Mouse (Mus musculus): ENCODE data around the gene Lrrc56. TPM values are rescaled to one million over a fixed set of nuclear protein-coding genes. Genes with fewer than 3 reads are reported as not detected.

Gene Lrrc56
- total RNA-seq, 2 experiments from 2014 or later, result 8.8 to 9.9 TPM

DNA sequence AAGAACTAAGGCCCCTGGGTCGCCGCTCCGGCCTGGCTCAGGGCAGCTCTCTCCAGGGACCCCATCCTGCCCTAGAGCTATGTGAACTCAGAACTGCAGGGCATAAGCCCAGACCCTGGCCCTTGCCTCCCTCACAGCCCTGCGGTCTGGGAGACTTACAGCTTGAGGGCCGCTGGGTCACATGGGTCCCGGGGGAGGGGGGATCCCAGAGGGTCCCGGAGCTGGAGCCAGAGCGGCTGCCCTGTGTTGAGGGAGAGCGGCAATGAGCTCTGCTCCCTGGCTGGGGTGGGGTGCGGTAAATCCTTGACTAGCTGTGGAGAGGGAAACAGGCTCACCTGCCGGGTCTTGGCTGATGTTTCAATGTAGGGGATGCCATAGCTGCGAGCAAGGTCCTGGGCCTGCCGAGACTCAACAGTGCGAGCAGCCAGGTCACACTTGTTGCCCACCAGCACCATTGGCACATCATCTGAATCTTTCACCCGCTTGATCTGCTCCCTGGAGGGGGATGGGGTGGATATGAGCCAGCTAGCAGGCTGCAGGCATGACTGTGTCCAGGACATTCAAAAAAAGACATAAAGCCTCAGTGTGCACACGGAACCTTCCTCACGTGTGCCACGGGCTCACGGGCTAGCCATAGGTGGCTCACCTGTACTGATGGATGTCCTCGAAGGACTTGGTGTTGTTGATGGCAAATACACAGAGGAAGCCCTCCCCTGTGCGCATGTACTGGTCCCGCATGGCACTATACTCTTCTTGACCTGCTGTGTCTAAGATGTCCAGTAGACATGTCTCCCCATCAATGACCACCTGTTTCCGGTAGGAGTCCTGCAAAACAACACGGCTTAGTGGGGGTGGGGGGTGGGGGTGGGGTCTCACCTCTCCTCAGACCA is 1.9 kb upstream of the Lrrc56 start:
- DNase-seq (ENCODE audit: low spot score in 2 of 2), result no peak

GRCm38 (mm10) chr7:141192776-141193347 is 1.1 kb upstream of the Lrrc56 start:
- DNase-seq (ENCODE audit: low spot score in 2 of 2), result no peak

DNA sequence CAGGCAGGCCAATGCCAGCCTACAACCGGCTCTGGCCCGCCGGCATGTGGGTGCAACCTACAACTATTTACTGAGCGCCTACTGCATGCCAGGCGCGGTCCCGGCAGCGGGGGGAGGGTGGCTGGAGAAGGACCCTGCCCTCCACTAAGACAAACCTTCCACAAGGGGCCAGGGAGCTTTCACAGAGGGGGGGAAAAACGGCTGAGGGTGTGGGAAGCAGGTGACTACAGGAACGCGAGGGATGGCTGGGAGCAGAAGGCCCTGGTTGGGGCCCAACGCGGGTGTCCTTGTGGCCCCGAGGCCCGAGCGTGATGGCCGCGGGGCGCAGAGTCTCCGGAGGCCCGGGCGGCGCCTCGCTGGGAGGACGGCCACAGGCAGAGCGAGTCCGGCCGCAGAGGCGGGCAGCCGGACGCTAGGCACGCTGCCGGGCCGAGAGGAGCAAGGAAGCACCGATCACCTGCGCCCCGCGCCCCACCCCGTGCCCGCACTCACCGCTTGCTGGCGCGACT is 555 bp upstream of the Lrrc56 start:
- no peak for DNase-seq (ENCODE audit: low spot score in 2 of 2)

DNA sequence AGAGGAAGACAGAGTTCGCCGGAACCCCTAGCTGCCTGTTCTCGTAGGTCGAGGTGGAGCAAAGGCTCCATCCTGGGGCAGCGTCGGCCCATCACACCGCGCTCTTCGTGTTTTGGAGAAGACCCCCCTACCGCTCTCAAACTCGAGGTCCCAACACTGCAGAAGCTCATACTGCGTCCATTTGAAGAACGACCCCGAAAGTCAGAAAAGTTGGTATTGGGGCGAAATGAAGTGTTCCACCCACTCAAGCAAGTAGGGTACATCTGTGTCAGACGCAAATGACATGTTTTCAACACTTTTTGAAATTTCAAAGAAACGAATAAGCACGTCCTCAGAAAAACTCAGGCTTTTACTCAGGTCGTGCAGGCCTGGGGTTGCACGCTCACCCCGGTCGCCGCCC is 452 bp downstream of the Lrrc56 start:
- no peak for DNase-seq (ENCODE audit: low spot score in 2 of 2)

DNA sequence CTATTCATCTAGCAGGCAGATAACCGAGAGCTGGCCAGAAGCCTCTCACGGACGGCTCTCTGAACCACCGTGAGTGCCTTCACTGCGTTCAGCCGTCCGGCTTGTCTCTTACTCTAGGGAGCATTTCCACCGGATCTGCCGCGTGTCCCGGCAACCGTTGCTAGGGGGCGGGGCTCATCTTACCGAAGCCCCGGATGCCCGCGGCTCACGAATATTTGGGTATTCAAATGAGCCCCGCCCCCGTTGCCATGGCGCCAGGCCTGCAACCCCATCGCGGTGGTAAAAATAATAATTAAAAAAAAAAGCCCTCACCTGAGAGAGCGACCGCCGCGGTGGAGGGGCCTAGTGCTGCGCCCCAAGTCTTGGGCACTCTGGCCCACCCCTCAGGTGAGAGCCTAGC is 873 bp downstream of the Lrrc56 start:
- DNase-seq (ENCODE audit: low spot score in 2 of 2), result peak; percentile 75 to 86

DNA sequence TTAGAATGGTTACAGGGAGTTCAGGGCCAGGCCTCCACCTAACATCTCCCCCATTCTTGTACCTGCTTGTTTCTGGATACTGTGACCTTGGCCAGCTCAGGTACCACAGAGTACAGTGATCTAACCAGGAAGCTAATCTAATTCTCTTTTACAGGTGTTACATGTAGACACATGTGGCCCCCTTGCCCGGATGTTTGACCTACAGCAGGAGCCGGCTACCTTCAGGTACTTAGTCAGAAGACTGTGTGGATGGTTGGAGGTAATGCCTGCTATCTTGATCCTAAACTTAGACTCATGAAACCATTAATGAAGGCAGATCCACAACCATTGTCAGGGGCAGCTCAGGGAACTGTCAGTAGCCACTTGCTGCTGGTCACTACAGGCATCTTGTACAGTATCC is 1.8 kb downstream of the Lrrc56 start:
- DNase-seq (ENCODE audit: low spot score in 2 of 2), result no peak

DNA sequence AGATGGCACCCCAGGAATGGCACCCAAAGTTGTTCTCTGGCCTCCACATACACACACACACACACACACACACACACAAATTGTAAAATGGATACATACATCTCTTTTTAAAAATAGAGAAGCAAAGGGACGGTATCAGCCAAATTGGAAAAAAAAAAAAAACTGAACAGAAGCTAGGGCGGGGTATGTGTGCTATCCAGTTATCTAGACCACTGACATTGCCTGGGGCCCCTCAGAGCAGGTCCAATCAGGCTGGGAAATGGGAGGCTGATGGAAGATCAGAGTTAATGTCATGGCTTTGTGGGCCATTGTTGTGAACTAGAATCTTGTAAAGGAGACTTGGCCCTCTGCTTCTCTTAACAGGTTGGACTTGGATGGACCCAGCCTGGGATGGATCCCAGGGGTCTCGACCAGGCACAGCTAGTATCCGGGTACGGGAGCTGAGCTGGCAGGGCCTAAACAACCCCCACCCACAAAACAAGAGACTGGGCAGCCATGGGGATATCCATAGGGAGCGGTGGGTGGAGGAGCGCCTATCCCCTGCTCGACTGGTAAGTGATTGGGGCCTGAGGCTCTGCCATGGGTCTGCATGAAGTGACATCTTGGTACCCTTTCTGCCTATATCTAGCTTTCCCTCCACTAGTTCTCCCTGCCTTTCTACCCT is 2.8 kb downstream of the Lrrc56 start:
- DNase-seq (ENCODE audit: low spot score in 2 of 2), result no peak

DNA sequence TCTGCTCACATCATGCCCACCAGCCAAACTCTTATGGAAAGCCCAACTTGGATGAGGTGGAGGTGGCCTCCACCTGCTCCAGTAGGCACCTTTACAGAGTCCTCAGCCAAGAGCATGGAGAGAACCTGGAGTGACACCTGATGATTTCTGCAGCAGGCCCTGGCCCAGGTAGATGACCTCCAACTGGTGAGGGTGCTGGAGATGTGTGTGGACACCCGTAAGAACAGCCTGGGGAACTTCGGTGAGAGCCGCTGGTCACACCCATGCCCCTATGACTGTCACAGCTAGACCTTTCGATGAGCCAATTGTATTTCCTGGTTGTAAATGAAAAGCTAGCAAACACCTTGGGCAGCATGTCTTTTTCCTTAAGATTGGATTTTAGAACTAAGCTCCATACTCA is 4.2 kb downstream of the Lrrc56 start:
- no peak for DNase-seq (ENCODE audit: low spot score in 2 of 2)

DNA sequence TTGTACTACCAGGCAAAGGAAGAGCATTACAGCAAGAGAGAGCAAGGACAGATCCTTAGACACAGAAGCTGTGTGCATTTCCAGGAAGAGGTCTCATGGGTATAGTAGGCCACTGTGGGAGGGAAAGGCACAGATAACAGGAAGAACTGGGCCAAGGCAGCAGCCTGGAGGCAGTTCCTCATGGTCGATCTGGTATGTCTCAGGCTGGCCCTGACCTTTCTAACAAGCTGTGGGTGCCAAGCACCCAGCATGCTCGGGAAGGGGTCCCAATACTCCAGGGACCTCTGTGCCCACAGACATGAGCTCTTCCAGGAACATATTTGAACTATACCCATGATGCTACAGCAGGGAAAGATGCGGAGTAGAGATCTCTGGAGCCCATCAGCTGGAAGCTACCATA is 10.6 kb downstream of the Lrrc56 start:
- no peak for DNase-seq (ENCODE audit: low spot score in 2 of 2)

- no peak for DNase-seq (ENCODE audit: low spot score in 2 of 2)
These were observed 11.5 kb downstream of the Lrrc56 start for GRCm38 (mm10) chr7:141205504-141205903.

DNA sequence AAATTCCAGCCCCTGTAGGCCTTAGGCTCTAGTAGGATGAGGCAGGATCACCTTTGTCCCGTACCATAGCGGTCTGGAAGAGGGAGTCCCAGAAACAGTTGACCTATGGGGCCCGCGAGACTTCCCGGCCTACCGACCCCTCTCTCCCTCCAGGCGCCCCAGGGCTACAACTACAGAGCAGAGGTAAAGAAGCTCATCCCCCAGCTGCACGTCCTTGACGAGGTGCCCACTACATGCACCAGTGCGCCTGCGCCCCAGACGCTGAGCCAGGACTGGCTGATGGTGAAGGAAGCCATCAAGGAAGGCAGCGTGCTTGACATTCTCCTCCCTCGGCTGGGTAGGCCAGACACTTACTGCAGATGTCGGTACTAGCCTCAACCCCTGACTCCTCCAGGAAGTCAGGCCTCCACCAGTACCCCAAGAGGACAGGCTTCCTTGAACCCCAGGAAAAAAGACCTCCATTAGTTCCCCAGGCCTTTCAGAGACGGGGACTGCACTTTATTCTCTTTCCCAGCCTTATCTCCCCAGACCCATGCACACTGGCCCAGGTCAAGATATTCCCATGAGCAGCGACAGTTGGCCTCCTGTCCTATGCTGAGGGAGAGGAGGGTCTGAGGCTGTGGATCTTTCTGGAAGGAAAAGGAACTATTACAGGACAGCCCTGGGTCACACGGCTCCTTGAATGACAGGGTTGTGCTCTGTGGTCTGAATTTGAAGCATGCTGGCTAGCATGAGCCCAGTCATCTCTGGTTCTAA is 12.4 kb downstream of the Lrrc56 start:
- DNase-seq (ENCODE audit: low spot score in 2 of 2), result no peak

- no peak for DNase-seq (ENCODE audit: low spot score in 2 of 2)
These were observed 15.6 kb downstream of the Lrrc56 start for GRCm38 (mm10) chr7:141209526-141209925.

DNA sequence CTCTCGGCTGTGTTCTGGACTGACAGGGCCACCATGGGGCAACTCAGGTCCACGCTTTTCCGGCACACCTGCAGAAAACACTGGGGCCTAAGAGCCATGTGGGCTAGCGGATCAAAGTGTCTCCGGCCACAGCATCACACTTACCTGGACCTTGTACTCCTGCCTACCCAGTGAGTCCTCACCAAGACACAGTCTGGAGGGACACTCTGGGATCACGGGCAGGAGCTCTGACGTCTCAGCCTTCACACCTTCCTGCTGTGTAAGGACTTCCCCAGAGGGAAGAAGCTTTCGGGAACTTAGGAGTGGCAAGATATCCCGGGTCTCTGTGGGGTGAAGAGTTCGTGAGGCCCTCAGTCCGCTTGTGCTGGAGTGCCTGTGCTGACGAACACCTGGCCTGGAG is 16.2 kb downstream of the Lrrc56 start:
- no peak for DNase-seq (ENCODE audit: low spot score in 2 of 2)

DNA sequence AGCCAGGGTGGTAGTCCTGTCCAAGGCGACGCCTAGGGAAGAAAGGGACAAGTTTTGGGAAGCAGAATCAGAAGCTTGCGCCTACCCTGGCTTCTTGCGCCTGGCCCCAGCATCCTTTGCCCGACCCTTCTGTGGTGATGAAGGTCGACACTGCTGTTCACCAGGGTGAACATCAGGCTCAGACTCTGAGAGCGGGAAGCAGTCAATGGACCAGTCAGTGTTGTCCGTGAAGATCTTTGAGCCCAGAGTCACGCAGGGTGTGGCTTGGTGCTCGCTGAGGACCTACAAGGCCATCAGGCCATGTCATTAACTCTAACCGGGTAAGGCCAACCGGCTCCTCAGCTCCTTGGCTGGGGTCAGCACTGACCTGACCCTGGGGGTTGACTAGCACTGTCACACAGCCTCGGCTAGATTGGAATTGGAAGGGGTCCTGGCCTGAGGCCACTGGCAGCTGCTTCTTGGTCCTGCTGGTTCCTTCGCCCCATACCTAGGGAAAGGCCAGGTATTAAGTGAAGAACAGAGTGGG is 16.7 kb downstream of the Lrrc56 start:
- DNase-seq (ENCODE audit: low spot score in 2 of 2), result no peak

DNA sequence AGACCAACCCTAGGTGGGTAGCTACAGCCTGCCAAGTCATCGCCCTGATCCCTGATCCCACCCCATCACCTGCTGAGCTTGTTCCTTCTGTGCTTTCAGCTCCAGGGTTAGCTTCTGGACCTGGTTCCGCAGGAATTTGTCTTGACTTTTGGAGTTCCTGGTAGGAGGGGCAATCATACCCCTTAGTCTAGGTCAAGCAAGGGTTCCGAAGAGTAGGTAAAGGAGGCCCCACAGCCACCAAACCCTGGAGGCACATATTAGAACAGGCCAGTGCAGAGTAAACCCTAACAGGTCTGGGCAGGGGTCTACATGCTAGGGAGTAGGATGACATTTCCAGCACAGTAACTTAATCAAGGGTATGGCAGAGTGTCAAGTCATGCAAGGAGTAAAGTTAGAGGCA is 19.2 kb downstream of the Lrrc56 start:
- DNase-seq (ENCODE audit: low spot score in 2 of 2), result no peak

GRCm38 (mm10) chr7:141213605-141214235 is 19.8 kb downstream of the Lrrc56 start, which contains the start of gene Lmntd2:
Gene Lmntd2 (minus strand): TSS chr7:141214080.
- DNase-seq (ENCODE audit: low spot score in 2 of 2), result no peak

DNA sequence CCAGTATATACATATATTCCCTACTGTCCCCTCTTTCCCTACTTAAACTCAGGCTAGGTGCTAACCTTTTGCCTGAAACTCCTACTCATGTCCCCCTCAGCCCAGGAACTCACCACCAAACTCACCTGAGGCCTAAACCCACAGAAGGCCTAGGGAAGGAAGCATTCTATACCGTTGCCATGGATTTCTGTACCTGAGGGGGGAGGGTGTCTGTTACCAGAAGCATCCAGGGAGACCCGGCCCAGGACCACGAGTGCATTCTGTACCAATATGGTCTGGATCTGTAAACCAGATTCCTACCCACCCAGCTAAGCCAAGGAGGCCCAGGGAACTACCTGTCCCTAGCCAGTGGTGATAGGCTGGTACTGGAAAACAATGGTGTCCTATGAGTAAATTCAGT is 20.4 kb downstream of the Lrrc56 start:
- DNase-seq (ENCODE audit: low spot score in 2 of 2), result no peak

- peak; percentile 75 to 86 for DNase-seq (ENCODE audit: low spot score in 2 of 2)
These were observed 21.3 kb downstream of the Lrrc56 start, which contains the start of gene Rassf7 for GRCm38 (mm10) chr7:141215101-141215879. Gene Rassf7 (plus strand): TSS chr7:141215860.

- DNase-seq (ENCODE audit: low spot score in 2 of 2), result no peak
These were observed 22.1 kb downstream of the Lrrc56 start for GRCm38 (mm10) chr7:141215880-141216733.
